Mouse (Mus musculus) C2C12 (cell line): ENCODE results near the gene Polr2l. TPM values are rescaled to one million over a fixed set of nuclear protein-coding genes. Genes with fewer than 3 reads are reported as not detected.

ENCODE experiments used
- H3K27me3 ChIP-seq: one replicate; pipeline ENCODE4 v1.6.1; 2011; ENCODE audit not compliant: control insufficient read depth, insufficient read depth, insufficient read length
- H3K36me3 ChIP-seq: one replicate; pipeline ENCODE4 v1.6.1; 2011; ENCODE audit not compliant: control insufficient read depth, insufficient read depth
- H3K4me3 ChIP-seq: one replicate; pipeline ENCODE4 v1.5.1; 2011; ENCODE audit warnings: mild to moderate bottlenecking, control low read depth; ENCODE audit not compliant: poor library complexity, insufficient read depth, severe bottlenecking
- H3K79me2 ChIP-seq: one replicate; pipeline ENCODE4 v1.6.1; 2011; ENCODE audit not compliant: control insufficient read depth, insufficient read depth
- H3K79me3 ChIP-seq: one replicate; pipeline ENCODE4 v1.6.1; 2011; ENCODE audit warnings: low read depth, control low read depth
- H3ac ChIP-seq: one replicate; pipeline ENCODE3; 2011; ENCODE audit warnings: low read depth; ENCODE audit not compliant: control insufficient read depth, insufficient read length
- CEBPB ChIP-seq: IDR thresholded peaks from one replicate; pipeline ENCODE4 v1.6.1; 2011; ENCODE audit warnings: low read depth, mild to moderate bottlenecking, control low read depth, moderate library complexity
- CTCF ChIP-seq: IDR thresholded peaks from one replicate; pipeline ENCODE4 v1.5.1; 2011; ENCODE audit not compliant: control insufficient read depth, insufficient read depth, insufficient read length
- FOSL1 ChIP-seq: IDR thresholded peaks from one replicate; pipeline ENCODE4 v1.8.0; 2011; ENCODE audit warnings: mild to moderate bottlenecking, low read length; ENCODE audit not compliant: poor library complexity, insufficient read depth, severe bottlenecking
- MAX ChIP-seq: IDR thresholded peaks from one replicate; pipeline ENCODE4 v1.6.1; 2011; ENCODE audit warnings: mild to moderate bottlenecking, control low read depth
- MYOD1 ChIP-seq: IDR thresholded peaks from one replicate; pipeline ENCODE4 v1.6.1; 2011; ENCODE audit warnings: low read depth; ENCODE audit not compliant: control insufficient read depth, insufficient read length
- MYOG ChIP-seq: IDR thresholded peaks from one replicate; pipeline ENCODE4 v1.6.1; 2011; ENCODE audit not compliant: control insufficient read depth, insufficient read length; ENCODE audit errors: extremely low read depth
- USF1 ChIP-seq: IDR thresholded peaks from one replicate; pipeline ENCODE4 v1.6.1; 2011; ENCODE audit warnings: low read depth, mild to moderate bottlenecking, control low read depth, moderate library complexity
- polyA plus RNA-seq: library from polyadenylated mRNA; unstranded; fragments of >200 nt; fragmentation: generic; extraction: Trizol; gene quantifications from one replicate; pipeline ENCODE4 v1.2.1, GENCODE M21; 2012; ENCODE audit warnings: missing spikeins

Gene Polr2l
- polyA plus RNA-seq, 1 experiment, result 124 TPM

DNA sequence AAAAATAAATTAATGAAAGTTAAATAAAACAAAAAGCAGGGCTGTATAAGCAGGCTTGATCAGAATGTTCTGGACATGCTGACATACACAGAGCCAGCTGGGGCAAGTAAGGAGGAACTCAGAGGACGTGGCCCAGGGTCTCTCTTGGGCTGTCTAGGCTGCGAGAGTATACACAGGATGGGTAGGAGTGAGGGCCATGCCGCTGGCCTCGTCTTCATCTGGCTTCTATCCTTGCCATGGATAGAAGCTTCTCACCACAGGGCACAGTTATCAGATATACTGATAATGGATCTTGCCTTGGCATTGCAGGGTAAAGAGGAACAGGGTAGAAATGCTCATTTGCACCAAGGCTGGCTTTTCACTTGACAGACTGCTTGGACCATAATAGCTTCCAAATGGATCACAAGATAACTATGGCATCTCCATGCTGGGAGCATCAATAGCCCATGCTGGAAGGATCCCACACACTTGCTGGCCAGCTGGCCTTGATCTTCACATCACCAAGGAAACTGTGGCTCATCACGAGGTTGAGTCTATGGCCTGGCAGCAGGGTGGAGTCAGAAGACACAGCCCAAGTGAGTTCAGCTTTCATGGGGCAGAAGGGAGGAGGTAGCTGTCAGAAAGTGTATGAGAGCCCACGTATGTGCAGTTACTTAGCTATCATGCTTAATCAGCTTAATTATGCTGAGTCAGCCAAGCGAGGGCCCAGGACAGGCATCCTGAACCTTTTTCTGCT, 27.1 kb upstream of the Polr2l start:
- H3ac ChIP-seq, result no peak overlapping the region
- TF ChIP-seq MAX (no peak), CEBPB (no peak), FOSL1 (no peak), MYOG (no peak), MYOD1 (no peak)
- H3K79me3 ChIP-seq, result no peaks in the 10 kb centered on the region
- no peaks in the 10 kb centered on the region for H3K36me3 ChIP-seq
- H3K27me3 ChIP-seq, result no peaks in the 10 kb centered on the region
- H3K79me2 ChIP-seq, result no peaks in the 10 kb centered on the region
- no peak overlapping the region for H3K4me3 ChIP-seq

DNA sequence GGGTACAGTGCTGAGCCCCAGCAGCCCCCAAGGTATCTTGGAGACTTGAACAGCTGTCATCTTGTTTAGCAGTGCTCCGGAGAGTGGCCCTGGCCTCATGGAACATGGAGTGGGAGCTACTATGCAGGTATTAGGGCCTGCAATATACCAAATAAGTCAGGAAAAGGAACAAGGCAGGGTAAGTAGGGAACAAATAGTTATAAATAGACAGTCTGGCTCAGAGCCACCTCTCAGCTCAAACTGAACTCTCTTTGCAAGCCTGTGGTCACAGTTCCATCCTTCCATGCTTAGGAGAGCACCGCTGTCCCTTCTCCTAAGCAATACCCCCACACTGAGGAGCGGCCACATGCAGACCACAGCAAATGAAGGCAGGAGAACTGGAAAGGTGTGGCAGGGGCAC, 22.7 kb upstream of the Polr2l start:
- TF ChIP-seq CEBPB (no peak), MYOD1 (no peak), FOSL1 (no peak), USF1 (no peak), CTCF (no peak), MYOG (no peak), MAX (no peak)
- no peak overlapping the region for H3ac ChIP-seq
- peaks cover 8% of the 10 kb centered on the region for H3K36me3 ChIP-seq

DNA sequence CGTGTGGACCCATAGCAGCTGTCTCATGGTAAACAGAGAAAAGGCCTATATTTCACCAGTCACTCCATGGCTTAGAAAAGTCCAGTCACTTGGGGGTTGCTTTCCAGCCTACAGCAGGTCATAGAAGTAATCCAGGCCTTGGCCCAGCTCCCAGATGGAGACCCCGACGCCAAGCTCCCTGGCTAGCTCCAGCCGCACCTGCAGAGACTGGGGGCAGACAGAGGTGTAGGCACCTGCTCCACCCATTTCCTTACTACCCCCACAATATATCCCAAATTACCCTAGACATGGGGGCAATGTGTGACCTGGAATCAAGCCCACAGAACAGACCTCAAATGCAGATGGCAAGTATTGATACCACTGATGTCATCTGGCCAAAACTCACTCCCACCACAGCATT, 21.0 kb upstream of the Polr2l start:
- Histone ChIP-seq H3K36me3 (peaks cover 22% of the 10 kb centered on the region), H3ac (no peak overlapping the region), H3K79me3 (no peaks in the 10 kb centered on the region), H3K4me3 (no peak overlapping the region), H3K27me3 (no peaks in the 10 kb centered on the region), H3K79me2 (no peaks in the 10 kb centered on the region)
- no peak for TF ChIP-seq CEBPB
- no peak for TF ChIP-seq MAX
- TF ChIP-seq CTCF, result no peak
- no peak for TF ChIP-seq USF1
- no peak for TF ChIP-seq FOSL1
- TF ChIP-seq MYOG, result no peak
- no peak for TF ChIP-seq MYOD1

More for the DNA sequence above, 22.7 kb upstream of the Polr2l start:
- no peaks in the 10 kb centered on the region for H3K79me3 ChIP-seq
- H3K79me2 ChIP-seq, result no peaks in the 10 kb centered on the region
- H3K4me3 ChIP-seq, result no peak overlapping the region
- no peaks in the 10 kb centered on the region for H3K27me3 ChIP-seq

DNA sequence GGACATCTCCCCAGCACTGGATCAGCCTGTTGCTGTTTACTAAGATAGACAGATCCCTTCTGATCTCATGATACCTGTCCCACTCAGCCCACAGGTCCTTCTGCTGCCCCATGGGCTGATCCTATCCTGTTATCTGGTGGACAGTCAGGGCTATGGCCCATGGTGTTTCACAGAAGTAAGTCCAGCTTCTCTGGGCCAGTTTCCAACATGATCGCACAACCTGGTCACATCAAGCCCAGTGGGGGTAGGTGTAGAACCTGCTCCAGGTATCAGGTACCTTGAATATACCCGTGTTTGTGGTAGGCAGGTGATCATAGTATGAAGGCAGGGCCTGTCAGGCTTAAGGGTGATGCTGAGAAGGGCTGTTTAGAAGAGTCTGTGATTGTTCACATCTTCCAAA, 20.4 kb upstream of the Polr2l start:
- no peak for TF ChIP-seq MYOD1
- TF ChIP-seq CEBPB, result no peak
- no peak for TF ChIP-seq MAX
- no peak for TF ChIP-seq CTCF
- no peak for TF ChIP-seq FOSL1
- no peak for TF ChIP-seq USF1
- TF ChIP-seq MYOG, result no peak
- no peak overlapping the region for H3K4me3 ChIP-seq
- H3K79me3 ChIP-seq, result no peaks in the 10 kb centered on the region
- H3ac ChIP-seq, result no peak overlapping the region
- H3K79me2 ChIP-seq, result no peaks in the 10 kb centered on the region
- peaks cover 28% of the 10 kb centered on the region for H3K36me3 ChIP-seq
- no peaks in the 10 kb centered on the region for H3K27me3 ChIP-seq

DNA sequence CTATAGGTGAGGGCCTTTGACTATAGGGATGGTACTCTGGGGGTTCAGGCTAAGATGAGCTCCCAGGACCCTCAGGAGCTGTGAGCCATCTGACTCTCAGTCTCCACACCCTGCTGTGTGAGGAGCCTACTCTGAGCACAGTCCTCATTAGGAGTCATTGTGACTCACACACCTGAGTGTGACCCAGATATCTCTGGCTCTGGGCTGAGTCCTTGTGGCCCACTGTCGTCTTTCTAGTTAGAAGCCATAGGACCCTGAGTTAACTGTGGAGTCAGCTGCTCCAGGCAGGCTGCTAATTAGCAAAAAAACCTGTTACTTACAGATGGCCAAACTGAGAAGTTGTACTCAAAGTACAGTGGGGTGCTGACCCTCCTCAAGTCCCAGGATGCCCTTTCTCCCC, 18.8 kb upstream of the Polr2l start:
- Histone ChIP-seq H3ac (no peak overlapping the region), H3K79me2 (no peaks in the 10 kb centered on the region), H3K4me3 (no peak overlapping the region), H3K79me3 (no peaks in the 10 kb centered on the region), H3K27me3 (no peaks in the 10 kb centered on the region), H3K36me3 (peaks cover 42% of the 10 kb centered on the region)
- TF ChIP-seq USF1 (no peak), MYOG (no peak), CTCF (no peak), MAX (no peak), CEBPB (no peak), MYOD1 (no peak), FOSL1 (no peak)
